Mouse (Mus musculus): Measurements from ENCODE around the gene Hpse2.

GRCm38 (mm10) chr19:43042211-43042610, 345.9 kb downstream of the Hpse2 start:
- TF ChIP-seq TAL1 (IDR thresholded peaks at IDR 0.05; ENCODE audit: low read length) (no peak), GATA1 (IDR thresholded peaks at IDR 0.05; ENCODE audit: low read length) (no peak)
